Mouse (Mus musculus): Measurements from ENCODE around the gene Btnl2. TPM values are rescaled to one million over a fixed set of nuclear protein-coding genes. Genes with fewer than 3 reads are reported as not detected.

Btnl2 gene
- total and polyA plus RNA-seq, 3 experiments: 1.1 to 4.8 (median 2.0) TPM

GRCm38 (mm10) chr17:34306407-34306806 lies 48.2 kb upstream of the Btnl2 start:
- peaks cover 23% of the 10 kb centered on the region for H3K79me2 ChIP-seq (replicated peaks; ENCODE audit: control insufficient read depth, extremely low read depth, insufficient read depth, poor library complexity, severe bottlenecking)
- peak overlapping the region; percentile 64 to 84 (median 79) for H3K4me3 ChIP-seq (replicated peaks in 1 of 3; ENCODE audit: low read depth in 2 of 3, low read length in 2 of 3, poor library complexity in 1 of 3)
- H3K27ac ChIP-seq (ENCODE audit: insufficient read depth, low read depth): peak overlapping the region; percentile 74; the same call in 1 of the 2 replicates
- DNase-seq (ENCODE audit: extremely low read depth): peak; percentile 76
- H3K9ac ChIP-seq (ENCODE audit: insufficient read depth, low read depth): peak overlapping the region; percentile 97
- TF ChIP-seq E2F4 (IDR thresholded peaks at IDR 0.05; ENCODE audit: insufficient replicate concordance, low read depth, low read length): no peak
- no peak for TF ChIP-seq TBP (conservative IDR thresholded peaks at IDR 0.05; ENCODE audit: low read depth, low read length)
- TF ChIP-seq KAT2A (IDR thresholded peaks at IDR 0.05; ENCODE audit: insufficient replicate concordance, low read length): no peak
- no peak for TF ChIP-seq EP300 (IDR thresholded peaks at IDR 0.05; ENCODE audit: low read length)
- no peak for TF ChIP-seq RCOR1 (conservative IDR thresholded peaks at IDR 0.05; ENCODE audit: low read depth, low read length)
- TF ChIP-seq NELFE (IDR thresholded peaks at IDR 0.05; ENCODE audit: low read depth, low read length): peak; percentile 46; the same call in 1 of the 2 replicates
- no peak for TF ChIP-seq NRF1 (IDR thresholded peaks at IDR 0.05; ENCODE audit: low read depth, low read length)
- no peak; the same call in 1 of the 2 replicates for TF ChIP-seq ELF1 (IDR thresholded peaks at IDR 0.05; ENCODE audit: low read depth, low read length)
- TF ChIP-seq UBTF (IDR thresholded peaks at IDR 0.05; ENCODE audit: low read depth, low read length): no peak
- TF ChIP-seq MAFK (IDR thresholded peaks at IDR 0.05; ENCODE audit: insufficient replicate concordance, low read length): no peak
- no peak for TF ChIP-seq ZNF384 (IDR thresholded peaks at IDR 0.05; ENCODE audit: low read depth, low read length)
- TF ChIP-seq ZKSCAN1 (IDR thresholded peaks at IDR 0.05; ENCODE audit: borderline replicate concordance, low read depth, low read length): no peak
- TF ChIP-seq BHLHE40 (IDR thresholded peaks at IDR 0.05; ENCODE audit: low read depth, low read length): peak; percentile 35; the same call in 1 of the 2 replicates
- TF ChIP-seq MAX (IDR thresholded peaks at IDR 0.05; ENCODE audit: low read length): no peak
- TF ChIP-seq TCF12 (IDR thresholded peaks at IDR 0.05; ENCODE audit: low read depth, low read length): peak; percentile 64; the same call in 1 of the 2 replicates
- TF ChIP-seq CTCF (conservative IDR thresholded peaks at IDR 0.05 in 1 of 2, IDR thresholded peaks at IDR 0.05 in 1 of 2; ENCODE audit: low read depth in 2 of 2, low read length in 2 of 2): peak in 1 of 2 experiments; percentile 42; a peak in 1 of 4 replicates
- no peak for TF ChIP-seq GABPA (IDR thresholded peaks at IDR 0.05; ENCODE audit: insufficient replicate concordance, low read depth, low read length)
- TF ChIP-seq CHD2 (IDR thresholded peaks at IDR 0.05; ENCODE audit: low read length): no peak
- TF ChIP-seq ZMIZ1 (IDR thresholded peaks at IDR 0.05; ENCODE audit: low read depth, low read length): no peak
- TF ChIP-seq ETS1 (conservative IDR thresholded peaks at IDR 0.05; ENCODE audit: low read depth, low read length): peak; percentile 83
- TF ChIP-seq POLR2A (IDR thresholded peaks at IDR 0.05; ENCODE audit: low read depth, low read length): no peak; the same call in 1 of the 2 replicates
- TF ChIP-seq SIN3A (IDR thresholded peaks at IDR 0.05; ENCODE audit: low read length): peak; percentile 66; the same call in 1 of the 2 replicates
- peak; percentile 49 for TF ChIP-seq JUN (IDR thresholded peaks at IDR 0.05; ENCODE audit: insufficient read depth, low read depth, low read length)
- TF ChIP-seq PAX5 (IDR thresholded peaks at IDR 0.05; ENCODE audit: low read length): no peak
- TF ChIP-seq USF1 (IDR thresholded peaks at IDR 0.05; ENCODE audit: low read depth, low read length): no peak
- TF ChIP-seq USF2 (conservative IDR thresholded peaks at IDR 0.05; ENCODE audit: low read depth, low read length): no peak
- no peak for TF ChIP-seq MAZ (IDR thresholded peaks at IDR 0.05; ENCODE audit: low read depth, low read length)
- TF ChIP-seq HCFC1 (IDR thresholded peaks at IDR 0.05; ENCODE audit: low read depth, low read length): no peak
- peak; percentile 52 for TF ChIP-seq MXI1 (IDR thresholded peaks at IDR 0.05; ENCODE audit: low read depth, low read length)
- TF ChIP-seq POLR2AphosphoS2 (IDR thresholded peaks at IDR 0.05; ENCODE audit: low read depth, low read length): no peak
- TF ChIP-seq JUND (conservative IDR thresholded peaks at IDR 0.05; ENCODE audit: low read depth, low read length): peak; percentile 55; the same call in 1 of the 2 replicates
- TF ChIP-seq MYC (IDR thresholded peaks at IDR 0.05; ENCODE audit: low read depth, low read length): peak; percentile 69; the same call in 1 of the 2 replicates
- TF ChIP-seq RAD21 (IDR thresholded peaks at IDR 0.05; ENCODE audit: low read depth, low read length): peak; percentile 7
- no peak for TF ChIP-seq ZC3H11A (IDR thresholded peaks at IDR 0.05; ENCODE audit: low read depth, low read length)
- TF ChIP-seq IRF4 (IDR thresholded peaks at IDR 0.05; ENCODE audit: low read depth, low read length): no peak
- TF ChIP-seq SMC3 (IDR thresholded peaks at IDR 0.05; ENCODE audit: low read depth, low read length): peak; percentile 35; the same call in 1 of the 2 replicates
- TF ChIP-seq CHD1 (IDR thresholded peaks at IDR 0.05; ENCODE audit: low read depth, low read length): no peak
- TF ChIP-seq MEF2A (IDR thresholded peaks at IDR 0.05; ENCODE audit: borderline replicate concordance, low read depth, low read length): no peak
- H3K36me3 ChIP-seq (replicated peaks in 1 of 2; ENCODE audit: control insufficient read depth in 1 of 2, insufficient read depth in 1 of 2, low read length in 1 of 2): peaks cover 13 to 30% of the 10 kb centered on the region in 2 experiments
- dilution Hi-C loops (cut with MboI; ENCODE audit: extremely low pct_ligation_motif_present, extremely low pct_unique_long_range_greater_than_20kb, low sequenced_read_pairs): no loop called here
- peak overlapping the region; percentile 43 for H3K4me2 ChIP-seq (ENCODE audit: insufficient read depth, low read depth, poor library complexity, severe bottlenecking)
- in situ Hi-C loops (cut with MboI; ENCODE audit: low pct_ligation_motif_present, low pct_unique_long_range_greater_than_20kb, low sequenced_read_pairs): no loop called here
- peaks cover 12 to 50% of the 10 kb centered on the region in 2 experiments; a peak in 3 of 4 replicates for H3K4me1 ChIP-seq (ENCODE audit: control insufficient read depth in 1 of 2, insufficient read depth in 2 of 2)
- peaks cover 11% of the 10 kb centered on the region for H3K9me3 ChIP-seq (replicated peaks; ENCODE audit: low read length)
- H3K27me3 ChIP-seq (replicated peaks): no peaks in the 10 kb centered on the region
